Mouse (Mus musculus): ENCODE data around the gene Gm26657.

The Gm26657 gene

DNA sequence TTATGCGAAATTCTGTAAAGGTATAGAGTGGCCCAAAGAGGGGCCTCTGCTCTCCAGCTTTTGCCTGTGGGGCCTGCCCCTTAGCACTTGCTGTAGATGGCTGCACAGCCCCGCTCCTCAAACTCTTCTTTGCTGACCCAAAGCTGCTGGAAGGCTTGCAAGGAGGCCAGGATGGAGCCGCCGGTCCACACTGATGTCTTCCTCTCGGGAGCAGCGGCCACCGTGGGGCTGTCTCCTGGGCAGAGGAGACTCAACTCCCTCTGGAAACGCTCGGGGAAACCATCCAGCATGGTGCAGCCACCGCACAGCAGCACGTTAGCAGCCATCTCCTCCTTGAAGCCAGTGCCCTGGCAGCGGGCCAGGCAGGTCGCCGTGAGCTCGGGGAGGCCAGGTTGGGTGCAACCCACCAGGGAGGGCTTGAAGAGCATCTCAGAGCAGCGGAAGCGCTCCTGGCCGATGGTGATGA is at the start of gene Gm26657:
Gm26657 (plus strand) TSS at position 51 of the 466 bp plus-strand sequence.
- no peak for DNase-seq (ENCODE audit: low read depth, low spot score)

DNA sequence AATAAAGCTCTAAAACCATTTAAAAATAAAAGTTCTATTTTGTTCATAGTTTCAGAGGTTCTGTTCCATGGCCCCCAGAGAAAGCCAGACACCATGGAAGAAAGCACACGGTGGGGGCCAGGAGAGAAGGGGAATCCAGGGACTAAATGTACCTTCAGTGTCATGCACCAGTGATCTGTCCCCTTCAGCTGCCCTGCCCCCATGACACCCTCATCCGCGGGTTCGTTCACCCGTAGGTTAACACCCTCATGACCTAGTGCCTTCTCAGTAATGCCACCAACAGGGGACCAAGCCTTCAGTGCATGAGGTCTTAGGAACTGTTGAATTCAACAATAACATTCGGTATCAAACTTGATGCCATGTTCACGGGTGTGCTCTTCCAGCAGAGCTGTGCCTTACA is 43.5 kb upstream of the Gm26657 start:
- DNase-seq (ENCODE audit: low read depth, low spot score), result no peak

DNA sequence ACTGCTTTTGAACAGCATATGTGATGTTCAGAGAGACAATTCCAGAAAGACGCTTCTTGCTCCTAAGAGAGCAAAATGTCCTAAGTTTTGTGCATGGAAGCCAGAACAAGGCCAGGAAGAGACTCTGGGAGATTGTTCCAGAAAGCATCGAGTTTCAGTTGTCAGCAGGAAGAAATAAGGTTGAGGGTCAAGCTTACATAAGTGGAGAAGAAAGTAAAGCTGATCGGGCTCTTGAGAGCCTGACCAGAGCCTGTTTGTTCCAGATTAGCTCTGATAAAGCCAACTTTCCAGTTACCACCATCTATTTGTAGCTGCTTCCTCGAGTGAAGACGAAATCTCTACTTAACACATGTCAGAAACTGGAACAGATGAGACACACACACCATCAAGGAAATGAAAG is 41.2 kb upstream of the Gm26657 start:
- DNase-seq (ENCODE audit: low read depth, low spot score), result no peak

DNA sequence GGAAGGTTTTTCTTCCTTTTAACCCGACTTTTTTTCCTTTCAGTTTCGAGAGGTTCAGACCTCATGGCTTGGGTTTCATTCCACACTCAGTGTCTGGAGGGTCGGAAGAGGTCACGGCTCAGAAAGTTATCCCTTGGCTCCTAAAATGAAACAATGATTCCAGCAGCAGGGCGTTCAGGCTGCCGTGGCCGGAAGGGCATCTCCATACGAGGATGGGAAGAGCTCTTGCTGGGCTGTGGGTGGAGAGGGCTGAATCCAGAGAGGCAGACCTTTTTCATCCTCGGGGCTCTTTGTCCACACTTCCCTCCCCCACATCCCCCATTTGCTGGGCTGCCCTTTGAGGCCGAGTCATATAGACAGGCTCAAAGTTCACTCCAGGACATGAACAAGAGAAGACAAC is 37.6 kb upstream of the Gm26657 start:
- DNase-seq (ENCODE audit: low read depth, low spot score), result no peak

DNA sequence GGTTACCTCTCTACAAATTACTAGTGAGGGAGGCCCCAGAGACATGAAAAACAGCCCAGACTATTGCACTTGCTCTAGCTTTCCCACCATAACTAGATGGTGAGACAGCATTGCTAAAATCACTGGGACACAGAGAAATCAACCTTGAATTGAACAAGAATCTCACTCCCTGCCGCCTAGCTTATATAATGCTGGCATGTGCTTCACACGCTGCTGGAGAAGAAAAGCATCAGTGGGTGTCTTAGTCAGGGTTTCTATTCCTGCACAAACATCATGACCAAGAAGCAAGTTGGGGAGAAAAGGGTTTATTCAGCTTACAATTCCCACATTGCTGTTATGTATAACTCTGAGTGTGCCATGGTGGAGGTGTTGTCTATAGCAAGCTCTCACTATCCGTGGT is 26.7 kb upstream of the Gm26657 start:
- DNase-seq (ENCODE audit: low read depth, low spot score), result no peak

DNA sequence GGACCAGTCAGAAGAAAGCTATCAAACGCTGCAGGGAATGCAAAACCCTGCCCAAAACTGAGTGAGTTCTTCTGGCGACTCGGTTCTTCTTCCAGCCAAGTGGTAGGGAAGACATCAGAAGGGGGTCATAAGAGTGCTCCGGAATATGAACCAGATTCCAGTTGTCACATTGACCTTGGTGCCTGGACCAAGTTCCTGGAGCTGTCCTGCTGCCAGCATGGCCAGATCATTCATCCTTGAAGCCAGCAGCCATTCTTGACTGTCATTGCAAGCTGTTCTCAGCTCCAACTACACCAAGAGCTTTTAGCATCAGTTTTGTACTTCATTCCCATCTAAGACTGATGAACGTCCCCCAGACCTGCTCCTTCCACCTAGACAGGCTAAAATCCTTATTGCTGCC is 23.1 kb upstream of the Gm26657 start:
- DNase-seq (ENCODE audit: low read depth, low spot score), result no peak

DNA sequence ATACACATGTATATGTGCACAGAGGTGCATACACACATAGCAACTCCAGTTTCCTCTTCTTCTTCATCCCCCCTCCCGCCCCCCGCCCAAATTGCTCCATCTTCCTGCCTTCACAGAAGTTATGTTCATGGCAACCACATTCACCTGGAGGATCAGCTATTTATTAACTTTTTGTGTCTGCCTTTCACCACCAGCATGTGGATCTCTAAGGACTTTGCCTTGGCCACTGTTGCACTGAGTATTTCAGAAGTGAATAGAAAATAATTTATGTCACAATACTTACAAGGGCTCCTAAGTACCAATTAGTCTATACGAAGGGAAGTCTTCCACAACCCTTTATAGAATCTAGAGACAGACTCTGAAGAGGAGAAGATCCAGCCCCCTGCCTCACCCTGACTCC is 21.9 kb upstream of the Gm26657 start:
- DNase-seq (ENCODE audit: low read depth, low spot score), result no peak

DNA sequence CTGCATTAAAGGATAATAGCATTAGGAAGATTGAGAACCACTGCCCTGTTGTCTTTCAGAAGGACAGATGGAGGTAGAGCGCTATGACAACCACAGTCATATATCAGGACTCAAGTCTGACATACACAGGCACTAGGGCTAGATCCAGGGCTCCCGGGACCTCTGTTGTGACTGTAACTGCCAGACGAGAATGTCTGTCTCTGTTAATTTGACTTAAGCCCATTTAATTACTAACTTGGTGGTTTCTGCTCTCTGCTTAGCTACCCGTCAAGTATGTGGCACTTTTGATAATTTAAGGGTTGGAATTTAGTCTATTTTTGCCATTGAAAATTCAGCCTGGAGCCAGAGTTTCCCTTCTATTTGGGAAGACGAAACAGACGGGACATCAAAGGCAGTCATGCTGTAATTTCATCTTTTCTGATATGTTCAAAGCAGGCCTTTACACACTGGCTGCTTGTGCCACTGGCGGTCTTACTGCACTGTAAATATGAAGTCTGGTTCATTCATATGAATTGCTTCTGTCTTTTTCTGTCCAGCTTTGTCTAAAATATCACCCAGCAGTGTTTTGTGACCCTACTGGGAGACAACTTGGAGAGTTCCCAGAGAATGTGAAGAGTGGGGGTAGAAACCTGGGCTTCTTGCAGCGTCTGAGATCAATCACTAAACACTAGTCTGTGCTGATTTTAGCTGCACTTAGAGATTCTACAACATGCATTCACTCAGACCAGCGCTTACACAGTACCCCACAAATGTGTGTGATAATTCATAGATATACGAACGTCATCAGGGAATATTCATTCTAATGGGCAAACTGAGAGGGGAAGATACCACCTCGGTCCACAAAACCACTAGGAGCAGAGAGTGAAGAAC is 21.1 kb upstream of the Gm26657 start:
- DNase-seq (ENCODE audit: low read depth, low spot score), result no peak

DNA sequence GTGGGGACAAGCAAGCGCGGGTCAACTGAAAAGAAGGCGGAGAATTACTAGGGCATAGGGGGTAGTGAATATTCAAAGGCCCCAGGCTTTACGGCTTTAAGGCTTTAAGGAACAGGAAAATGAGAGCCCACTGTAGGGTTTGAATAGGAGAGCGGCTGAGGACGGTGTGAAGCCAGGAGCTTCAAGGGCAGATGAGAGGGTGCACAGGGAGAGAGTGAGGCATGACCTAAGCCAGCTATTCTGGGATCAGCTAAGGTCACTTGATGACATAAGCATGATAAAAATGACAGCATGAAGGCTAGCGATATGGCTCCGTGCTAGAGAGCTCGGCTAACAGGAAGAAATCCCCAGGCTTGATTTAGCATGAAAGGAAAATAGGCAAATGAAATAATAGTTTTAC is 20.4 kb upstream of the Gm26657 start:
- DNase-seq (ENCODE audit: low read depth, low spot score), result no peak

DNA sequence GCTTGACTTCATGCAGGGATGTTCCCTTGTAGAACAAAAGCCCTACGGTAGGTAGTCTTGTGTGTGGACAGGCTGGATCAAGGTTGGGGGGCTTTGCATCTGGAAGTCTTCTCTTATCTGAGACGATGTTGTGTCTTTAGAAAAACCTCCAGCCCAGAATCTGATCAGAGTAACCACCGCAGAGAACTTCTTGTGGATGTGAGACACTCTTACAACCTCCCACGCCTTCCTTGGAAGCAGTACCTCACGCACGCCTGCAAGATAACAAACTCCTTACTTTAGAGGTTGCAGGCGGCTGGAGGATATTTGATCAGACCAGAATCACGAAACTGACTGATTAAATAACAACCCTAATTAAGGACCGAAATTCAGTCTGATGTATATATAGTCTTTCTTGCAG is 19.5 kb upstream of the Gm26657 start:
- DNase-seq (ENCODE audit: low read depth, low spot score), result no peak

DNA sequence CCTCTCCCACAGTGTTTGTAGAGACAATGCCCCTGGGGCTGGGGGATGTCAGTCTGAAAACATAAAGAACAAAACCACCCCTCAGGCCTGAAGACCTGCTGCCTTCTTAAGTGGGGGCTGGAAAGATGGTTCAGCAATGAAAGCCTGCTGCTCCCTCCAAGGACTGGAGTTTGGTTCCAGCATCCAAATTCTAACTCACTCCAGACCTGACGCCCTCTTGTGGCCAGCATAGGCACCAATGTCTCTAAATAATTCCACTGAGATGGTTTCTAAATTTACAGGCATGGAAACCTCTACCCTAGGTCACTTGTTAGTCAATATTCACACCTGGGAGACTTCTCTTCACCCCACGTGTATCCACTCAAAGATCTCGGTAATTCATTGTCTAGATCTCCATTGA is 18.4 kb upstream of the Gm26657 start:
- no peak for DNase-seq (ENCODE audit: low read depth, low spot score)

DNA sequence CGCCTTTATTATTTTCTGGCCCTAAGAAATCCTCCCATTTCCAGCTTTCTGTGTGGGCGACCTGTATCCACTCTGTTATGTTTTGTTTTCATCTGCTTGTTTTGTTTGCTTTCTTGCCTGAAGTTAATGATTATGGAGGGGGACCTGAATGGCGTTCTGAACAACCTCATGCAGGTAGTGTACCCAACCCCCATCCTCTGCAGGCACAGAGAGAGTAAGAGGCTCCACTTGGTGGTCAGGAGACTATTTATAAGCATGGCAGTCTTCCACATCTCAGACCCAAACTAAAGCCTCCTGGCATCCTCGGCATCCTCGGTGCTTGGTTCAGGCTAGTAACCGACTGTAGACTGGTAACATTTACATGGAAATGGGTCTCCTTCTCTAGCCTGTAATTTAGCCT is 17.5 kb upstream of the Gm26657 start:
- DNase-seq (ENCODE audit: low read depth, low spot score), result no peak

DNA sequence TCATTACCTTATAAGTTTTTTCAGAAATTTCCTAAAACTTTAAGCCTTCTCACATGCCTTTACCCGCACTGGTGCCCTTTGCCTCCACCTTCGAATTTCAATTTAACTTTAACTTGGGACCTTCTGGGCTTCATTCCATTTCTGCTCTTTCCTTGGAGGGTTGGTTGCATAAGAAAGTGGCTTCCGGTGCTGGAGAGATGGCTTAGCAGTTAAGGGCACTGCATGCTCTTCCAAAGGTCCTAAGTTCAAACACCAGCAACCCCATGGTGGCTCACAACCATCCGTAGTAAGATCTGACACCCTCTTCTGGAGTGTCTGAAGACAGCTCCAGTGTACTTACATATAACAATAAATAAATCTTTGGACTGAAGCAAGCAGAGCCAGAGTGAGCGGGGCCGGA is 16.6 kb upstream of the Gm26657 start:
- no peak for DNase-seq (ENCODE audit: low read depth, low spot score)

DNA sequence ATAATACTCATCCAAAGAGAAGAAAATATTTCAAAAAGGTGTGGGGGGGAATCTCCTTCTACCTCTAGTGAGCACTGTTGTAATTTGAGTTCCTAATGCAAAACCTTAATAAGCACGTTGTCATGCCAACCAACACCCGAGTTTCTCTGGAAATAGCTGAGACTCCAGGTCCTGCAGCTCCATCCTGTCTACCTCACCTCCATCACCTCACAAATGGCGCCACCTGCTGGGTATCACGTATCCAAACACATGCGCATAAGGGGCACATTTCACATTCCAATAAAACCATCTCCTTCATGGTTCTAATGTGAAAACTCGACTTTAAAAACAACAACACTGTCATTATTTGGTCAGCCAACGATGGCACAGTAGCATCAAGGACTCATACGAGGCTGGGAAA is 14.0 kb upstream of the Gm26657 start:
- no peak for DNase-seq (ENCODE audit: low read depth, low spot score)

DNA sequence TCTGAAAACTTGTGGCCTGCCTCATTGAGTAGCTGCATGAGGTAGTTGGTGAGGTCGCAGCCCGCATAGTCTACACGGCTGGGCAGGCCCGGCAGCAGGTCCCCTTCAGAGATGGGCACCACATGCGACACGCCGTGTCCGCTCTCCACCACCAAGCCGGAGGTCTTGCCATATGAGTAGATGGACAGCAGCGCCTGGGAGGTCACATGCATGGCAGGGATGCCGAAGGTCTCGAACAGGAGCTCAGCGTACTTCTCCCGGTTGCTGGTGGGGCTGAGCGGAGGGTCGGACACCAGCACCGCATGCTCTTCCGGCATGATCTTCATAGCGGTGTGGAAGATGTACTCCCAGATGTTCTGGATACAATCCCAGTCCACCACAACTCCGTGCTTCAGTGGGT is 741 bp downstream of the Gm26657 start:
- no peak for DNase-seq (ENCODE audit: low read depth, low spot score)

DNA sequence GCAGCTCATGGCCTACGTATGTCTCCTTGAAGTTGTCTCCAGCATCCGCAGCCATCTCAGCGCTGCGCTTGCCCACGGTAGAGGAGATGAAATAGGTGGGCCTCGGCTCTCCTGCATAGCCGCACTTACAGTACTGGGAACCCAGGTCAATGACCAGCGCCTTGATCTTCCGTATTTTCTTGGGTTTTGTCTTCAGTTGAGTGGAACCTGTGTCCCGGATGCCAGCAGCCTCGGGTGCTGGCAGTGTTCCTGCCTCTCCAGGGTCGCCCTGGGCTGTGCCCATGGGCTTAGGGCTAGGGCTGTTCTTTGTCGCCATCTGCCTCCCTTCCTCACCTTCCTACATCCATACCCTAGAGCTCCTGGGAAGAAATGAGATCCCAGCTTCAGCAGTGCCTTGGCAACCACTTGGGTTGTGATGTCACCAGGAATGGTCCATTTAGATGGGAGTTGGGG is 1.2 kb downstream of the Gm26657 start, which contains the start of gene Actl7b:
Actl7b (minus strand) TSS at position 403 of the 453 bp plus-strand sequence.
- no peak for DNase-seq (ENCODE audit: low read depth, low spot score)

DNA sequence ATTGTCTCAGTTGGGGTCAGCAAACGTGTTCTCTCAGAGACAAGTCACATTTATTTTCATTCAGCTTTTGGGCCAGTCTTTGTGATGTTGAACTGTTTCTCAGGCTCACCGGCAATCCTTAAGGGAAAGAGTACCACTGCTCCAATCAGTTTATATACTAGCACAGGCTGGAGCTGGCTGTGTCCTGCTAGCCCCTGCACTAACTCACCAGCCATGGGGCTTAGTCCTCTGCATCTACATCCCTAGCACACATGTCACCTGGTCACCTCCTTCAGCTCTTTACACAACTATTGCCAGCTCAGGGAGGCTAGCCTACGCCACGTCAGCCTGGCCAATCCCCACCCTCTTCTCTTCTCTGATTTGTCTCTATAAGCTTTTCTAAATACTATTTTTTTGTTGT is 2.8 kb downstream of the Gm26657 start:
- no peak for DNase-seq (ENCODE audit: low read depth, low spot score)

DNA sequence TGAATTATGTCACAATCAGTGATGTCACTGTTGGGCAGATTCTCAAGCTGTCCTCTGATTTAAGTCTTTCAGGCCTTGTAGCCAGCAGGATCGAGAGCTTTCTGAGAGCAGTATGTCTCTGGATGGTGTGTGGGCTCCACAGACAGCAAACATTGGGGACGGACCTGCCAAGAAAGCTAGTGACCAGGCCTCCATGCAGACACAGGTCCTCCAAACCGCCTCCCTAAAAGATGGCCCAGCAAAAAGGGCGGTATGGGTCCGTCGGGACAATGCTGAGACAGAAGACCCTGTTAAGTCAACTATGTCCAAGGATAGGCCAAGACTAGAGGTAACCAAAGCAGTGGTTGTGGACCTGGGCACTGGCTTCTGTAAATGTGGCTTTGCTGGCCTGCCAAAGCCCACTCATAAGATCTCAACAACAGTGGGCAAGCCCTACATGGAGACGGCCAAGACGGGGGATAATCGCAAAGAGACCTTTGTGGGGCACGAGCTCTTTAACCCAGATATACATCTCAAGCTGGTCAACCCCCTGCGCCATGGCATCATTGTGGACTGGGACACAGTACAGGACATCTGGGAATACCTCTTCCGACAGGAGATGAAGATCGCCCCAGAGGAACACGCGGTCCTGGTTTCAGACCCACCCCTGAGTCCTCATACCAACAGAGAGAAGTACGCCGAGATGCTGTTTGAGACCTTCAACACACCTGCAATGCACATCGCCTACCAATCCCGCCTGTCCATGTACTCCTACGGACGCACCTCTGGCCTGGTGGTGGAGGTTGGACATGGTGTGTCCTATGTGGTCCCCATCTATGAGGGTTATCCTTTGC is 3.7 kb downstream of the Gm26657 start, which contains the start of gene Actl7a:
Actl7a (plus strand) TSS at position 51 of the 833 bp plus-strand sequence.
- no peak for DNase-seq (ENCODE audit: low read depth, low spot score)

DNA sequence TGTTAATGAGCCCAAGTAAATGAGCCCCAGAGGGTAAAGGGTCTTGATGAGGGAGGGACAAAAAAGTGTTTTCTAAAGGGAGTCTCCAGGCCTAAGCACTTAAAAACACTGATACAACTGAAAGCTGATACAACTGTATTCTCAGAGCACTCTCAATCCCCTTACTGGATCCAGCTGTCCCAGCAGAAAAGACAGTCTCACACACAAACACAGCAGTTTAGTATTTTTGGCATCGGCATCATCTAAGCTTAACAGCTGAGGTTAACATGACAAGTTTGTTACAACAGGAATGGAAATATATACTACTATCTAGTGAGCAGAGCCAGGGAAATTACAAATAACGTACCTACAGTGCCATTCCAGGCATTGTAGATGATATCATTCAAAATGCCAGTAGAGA is 6.5 kb downstream of the Gm26657 start:
- DNase-seq (ENCODE audit: low read depth, low spot score), result no peak

DNA sequence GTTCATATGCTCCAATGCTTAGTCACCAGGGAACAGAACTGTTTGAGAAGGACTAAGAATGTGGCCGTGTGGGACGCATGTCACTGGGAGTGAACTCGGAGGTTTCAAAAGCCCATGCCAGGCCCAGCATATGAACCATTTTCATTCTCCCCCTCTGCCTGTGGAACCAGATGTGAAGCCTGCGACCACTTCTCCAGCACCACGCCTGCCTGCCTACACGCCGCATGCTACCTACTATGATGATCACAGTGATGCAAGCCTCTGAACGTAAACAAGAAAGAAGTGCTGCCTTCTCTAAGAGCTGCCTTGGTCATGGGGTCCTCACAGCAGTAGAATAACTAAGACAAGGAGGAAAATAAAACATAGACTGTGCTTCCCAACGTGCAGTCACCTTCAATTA is 7.6 kb downstream of the Gm26657 start:
- DNase-seq (ENCODE audit: low read depth, low spot score), result no peak

DNA sequence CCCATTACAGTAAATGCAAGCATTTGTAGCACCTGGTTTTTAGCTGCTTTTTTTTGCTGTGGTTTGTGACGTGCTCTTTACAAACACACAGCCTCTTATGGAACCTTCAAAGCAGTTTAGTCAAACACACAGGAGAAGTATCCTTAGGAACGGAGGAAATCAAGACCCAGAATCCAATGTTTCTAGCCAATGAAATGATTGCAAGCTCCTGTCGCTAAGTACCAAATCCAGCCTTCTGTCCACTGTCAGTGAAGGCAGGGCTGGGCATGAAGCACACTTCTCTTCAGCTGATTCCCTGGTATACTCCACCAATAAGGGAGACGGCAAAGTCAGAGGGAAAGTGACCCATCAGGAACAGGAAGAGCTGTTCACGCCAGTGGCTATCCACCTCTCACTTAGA is 16.2 kb downstream of the Gm26657 start:
- no peak for DNase-seq (ENCODE audit: low read depth, low spot score)

DNA sequence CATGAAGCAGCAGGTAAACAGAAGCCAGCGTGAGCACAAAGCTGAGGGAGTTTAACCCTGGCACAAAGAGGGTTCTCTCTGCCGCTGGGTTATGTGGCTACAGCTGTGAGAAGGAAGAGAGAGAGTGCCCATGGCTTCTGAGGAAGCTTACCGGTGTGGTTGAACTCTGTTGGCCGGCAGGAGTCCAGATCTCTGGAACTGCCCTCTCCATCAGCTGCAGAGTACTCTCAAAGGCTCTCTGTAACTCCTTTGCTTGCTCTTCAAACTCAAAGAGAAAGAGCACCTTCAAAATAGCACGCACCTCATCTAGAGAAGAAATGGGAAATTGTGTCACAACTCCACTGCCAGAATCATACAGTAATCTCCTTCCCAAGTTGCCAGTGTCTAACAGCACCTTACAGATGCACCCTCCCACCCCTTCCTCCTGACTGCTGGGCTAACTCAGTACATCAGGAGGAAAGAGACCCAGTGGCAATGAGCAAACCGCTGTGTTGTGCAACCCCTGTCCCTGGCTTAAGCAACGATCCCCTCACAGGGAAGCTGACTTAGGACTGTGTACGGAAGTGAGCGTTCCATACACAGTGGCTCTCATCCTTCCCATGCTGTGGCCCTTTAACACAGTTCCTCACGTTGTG is 17.2 kb downstream of the Gm26657 start:
- no peak for DNase-seq (ENCODE audit: low read depth, low spot score)

All from retina, adult 2 months (tissue).